Mouse (Mus musculus): ENCODE measurements at regions not wholly inside any gene's neighbourhood (a gene's known extent, or its start where the extent isn't known, plus 50 kb on each side); places are given as distances from the start of the nearest gene placed in this dataset.

- H3K36me3 ChIP-seq (replicated peaks; ENCODE audit: control insufficient read depth, insufficient read depth, low read depth): no peaks in the 10 kb centered on the region
- no peak for TF ChIP-seq EP300 (IDR thresholded peaks at IDR 0.05; ENCODE audit: low read depth)
- TF ChIP-seq CTCF (IDR thresholded peaks at IDR 0.05; ENCODE audit: low read depth): no peak
- H3K9me3 ChIP-seq (ENCODE audit: control insufficient read depth, low read length): no peaks in the 10 kb centered on the region
- no peak for DNase-seq (ENCODE audit: low read depth in 3 of 3, low spot score in 3 of 3)
- H3K9ac ChIP-seq (replicated peaks): no peak overlapping the region
- no peaks in the 10 kb centered on the region for H3K27me3 ChIP-seq (ENCODE audit: control insufficient read depth, insufficient read depth, low read length)
- no peak overlapping the region for H3K4me3 ChIP-seq (ENCODE audit: insufficient read depth in 1 of 2, low read depth in 2 of 2, low read length in 2 of 2)
- no peak for ATAC-seq (ENCODE audit: insufficient read depth)
- H3K4me1 ChIP-seq (replicated peaks; ENCODE audit: control insufficient read depth in 2 of 2, insufficient read depth in 2 of 2, low read length in 1 of 2): no peaks in the 10 kb centered on the region
- 66% methylated on average over 6 of the region's 6 CpGs for WGBS (ENCODE audit: insufficient replicate concordance)
- no peak overlapping the region for H3K27ac ChIP-seq
- H3K4me2 ChIP-seq (ENCODE audit: low read depth): no peak overlapping the region
Observed at GRCm38 (mm10) chr14:74047695-74048280, 386.8 kb downstream of the Gm21750 start.

- H3K9ac ChIP-seq (replicated peaks): no peak overlapping the region
- H3K27me3 ChIP-seq (ENCODE audit: control insufficient read depth, insufficient read depth, low read length): no peaks in the 10 kb centered on the region
- no peak overlapping the region for H3K4me2 ChIP-seq (ENCODE audit: low read depth)
- no peak overlapping the region for H3K4me3 ChIP-seq (ENCODE audit: insufficient read depth in 1 of 2, low read depth in 2 of 2, low read length in 2 of 2)
- no peaks in the 10 kb centered on the region for H3K9me3 ChIP-seq (ENCODE audit: control insufficient read depth, low read length)
- no peak for DNase-seq (ENCODE audit: low read depth in 3 of 3, low spot score in 3 of 3)
- H3K36me3 ChIP-seq (replicated peaks; ENCODE audit: control insufficient read depth, insufficient read depth, low read depth): no peaks in the 10 kb centered on the region
- ATAC-seq (ENCODE audit: insufficient read depth): no peak
- no peaks in the 10 kb centered on the region for H3K4me1 ChIP-seq (replicated peaks; ENCODE audit: control insufficient read depth in 2 of 2, insufficient read depth in 2 of 2, low read length in 1 of 2)
- WGBS (ENCODE audit: insufficient replicate concordance): 77% methylated on average over 3 of the region's 3 CpGs
- H3K27ac ChIP-seq: no peak overlapping the region
- TF ChIP-seq EP300 (IDR thresholded peaks at IDR 0.05; ENCODE audit: low read depth): no peak
- no peak for TF ChIP-seq CTCF (IDR thresholded peaks at IDR 0.05; ENCODE audit: low read depth)
Observed at GRCm38 (mm10) chr14:74048386-74048785, 387.4 kb downstream of the Gm21750 start.

GRCm38 (mm10) chr14:74066051-74066450 lies 405.0 kb downstream of the Gm21750 start:
- ATAC-seq (ENCODE audit: insufficient read depth) (no peak), DNase-seq (ENCODE audit: low read depth in 3 of 3, low spot score in 3 of 3) (no peak)
- Histone ChIP-seq H3K27me3 (ENCODE audit: control insufficient read depth, insufficient read depth, low read length) (no peaks in the 10 kb centered on the region), H3K4me3 (ENCODE audit: insufficient read depth in 1 of 2, low read depth in 2 of 2, low read length in 2 of 2) (no peak overlapping the region), H3K36me3 (replicated peaks; ENCODE audit: control insufficient read depth, insufficient read depth, low read depth) (no peaks in the 10 kb centered on the region), H3K27ac (no peak overlapping the region), H3K9me3 (ENCODE audit: control insufficient read depth, low read length) (no peaks in the 10 kb centered on the region), H3K9ac (replicated peaks) (no peak overlapping the region), H3K4me1 (replicated peaks; ENCODE audit: control insufficient read depth in 2 of 2, insufficient read depth in 2 of 2, low read length in 1 of 2) (no peaks in the 10 kb centered on the region), H3K4me2 (ENCODE audit: low read depth) (no peak overlapping the region)
- TF ChIP-seq EP300 (IDR thresholded peaks at IDR 0.05; ENCODE audit: low read depth) (no peak), CTCF (IDR thresholded peaks at IDR 0.05; ENCODE audit: low read depth) (no peak)

GRCm38 (mm10) chr14:74093016-74093415 lies 432.0 kb downstream of the Gm21750 start:
- ATAC-seq (ENCODE audit: insufficient read depth): no peak
- no peak overlapping the region for H3K27ac ChIP-seq

GRCm38 (mm10) chr14:74099696-74100095 lies 438.7 kb downstream of the Gm21750 start:
- Histone ChIP-seq H3K4me3 (ENCODE audit: insufficient read depth in 1 of 2, low read depth in 2 of 2, low read length in 2 of 2) (no peak overlapping the region), H3K9me3 (ENCODE audit: control insufficient read depth, low read length) (no peaks in the 10 kb centered on the region), H3K9ac (replicated peaks) (no peak overlapping the region), H3K27ac (no peak overlapping the region), H3K4me1 (replicated peaks; ENCODE audit: control insufficient read depth in 2 of 2, insufficient read depth in 2 of 2, low read length in 1 of 2) (no peaks in the 10 kb centered on the region), H3K27me3 (ENCODE audit: control insufficient read depth, insufficient read depth, low read length) (no peaks in the 10 kb centered on the region), H3K36me3 (replicated peaks; ENCODE audit: control insufficient read depth, insufficient read depth, low read depth) (no peaks in the 10 kb centered on the region), H3K4me2 (ENCODE audit: low read depth) (no peak overlapping the region)
- TF ChIP-seq EP300 (IDR thresholded peaks at IDR 0.05; ENCODE audit: low read depth) (no peak), CTCF (IDR thresholded peaks at IDR 0.05; ENCODE audit: low read depth) (no peak)
- ATAC-seq (ENCODE audit: insufficient read depth) (no peak), DNase-seq (ENCODE audit: low read depth in 3 of 3, low spot score in 3 of 3) (no peak)
- WGBS (ENCODE audit: insufficient replicate concordance): 62% methylated on average over 4 of the region's 4 CpGs

More at GRCm38 (mm10) chr14:74093016-74093415, 432.0 kb downstream of the Gm21750 start:
- DNase-seq (ENCODE audit: low read depth in 3 of 3, low spot score in 3 of 3): no peak
- H3K9ac ChIP-seq (replicated peaks): no peak overlapping the region
- H3K36me3 ChIP-seq (replicated peaks; ENCODE audit: control insufficient read depth, insufficient read depth, low read depth): no peaks in the 10 kb centered on the region
- no peaks in the 10 kb centered on the region for H3K4me1 ChIP-seq (replicated peaks; ENCODE audit: control insufficient read depth in 2 of 2, insufficient read depth in 2 of 2, low read length in 1 of 2)
- no peak overlapping the region for H3K4me2 ChIP-seq (ENCODE audit: low read depth)
- no peak overlapping the region for H3K4me3 ChIP-seq (ENCODE audit: insufficient read depth in 1 of 2, low read depth in 2 of 2, low read length in 2 of 2)
- TF ChIP-seq CTCF (IDR thresholded peaks at IDR 0.05; ENCODE audit: low read depth) (no peak), EP300 (IDR thresholded peaks at IDR 0.05; ENCODE audit: low read depth) (no peak)
- H3K9me3 ChIP-seq (ENCODE audit: control insufficient read depth, low read length): no peaks in the 10 kb centered on the region
- WGBS (ENCODE audit: insufficient replicate concordance): 45% methylated on average over 2 of the region's 2 CpGs
- H3K27me3 ChIP-seq (ENCODE audit: control insufficient read depth, insufficient read depth, low read length): no peaks in the 10 kb centered on the region
